Mouse (Mus musculus): ENCODE data around the gene Dnah6.

DNA sequence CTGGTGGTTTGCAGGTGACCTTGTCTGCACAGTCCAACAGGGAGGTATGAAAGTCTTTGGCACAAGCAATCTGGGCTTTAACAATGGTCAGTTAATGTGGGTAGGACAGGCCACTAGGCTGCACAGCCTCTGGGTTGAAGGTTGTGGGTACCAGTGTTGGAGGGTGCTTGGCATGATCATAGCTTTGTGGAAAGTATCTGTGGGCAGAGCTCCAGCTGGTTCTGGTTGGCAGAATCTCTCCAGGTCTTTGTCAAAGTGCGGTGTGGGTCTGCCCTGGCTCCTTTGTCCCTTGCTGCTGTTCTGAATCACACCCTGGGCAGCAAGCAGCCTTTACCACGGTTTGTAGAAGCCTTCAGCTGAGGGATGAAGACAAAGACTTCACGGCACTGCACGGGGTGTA lies 238.9 kb downstream of the Dnah6 start:
- TF ChIP-seq CTCF (IDR thresholded peaks at IDR 0.05; ENCODE audit: borderline replicate concordance, extremely low read depth, insufficient read depth, insufficient read length) (no peak), POLR2A (IDR thresholded peaks at IDR 0.05; ENCODE audit: borderline replicate concordance, extremely low read depth, insufficient read depth, insufficient read length, poor library complexity, severe bottlenecking) (no peak)
